Mouse (Mus musculus) liver, embryonic 15.5 days (tissue): ENCODE data around the gene Ccdc78. TPM values are rescaled to one million over a fixed set of nuclear protein-coding genes. Genes with fewer than 3 reads are reported as not detected.
A peak's percentile ranks its signal among the peaks of the same experiment; 100 is the strongest.

Experiments used
- ATAC-seq: fragments of 200-750 bp; cut with Nextera tagmentation; 2 replicates; pipeline ENCODE4 v1.8.0; 2017; ENCODE audit warnings: moderate number of reproducible peaks, mild to moderate bottlenecking, moderate library complexity; ENCODE audit not compliant: insufficient read depth
- H3K27ac ChIP-seq: fragments of 300-500 bp; sonication (generic); replicated peaks from 2 replicates; pipeline ENCODE4 v1.5.1; 2015; ENCODE audit warnings: mild to moderate bottlenecking, inconsistent platforms
- H3K27me3 ChIP-seq: fragments of 300-500 bp; sonication (generic); 2 replicates; pipeline ENCODE4 v1.6.1; 2015; ENCODE audit warnings: mild to moderate bottlenecking, inconsistent platforms
- H3K36me3 ChIP-seq: fragments of 300-500 bp; sonication (generic); replicated peaks from 2 replicates; pipeline ENCODE4 v1.6.1; 2015; ENCODE audit warnings: moderate library complexity, mild to moderate bottlenecking, inconsistent platforms
- H3K4me1 ChIP-seq: fragments of 300-500 bp; sonication (generic); replicated peaks from 2 replicates; pipeline ENCODE4 v1.6.1; 2015; ENCODE audit warnings: inconsistent platforms
- H3K4me2 ChIP-seq: fragments of 300-500 bp; sonication (generic); 2 replicates; pipeline ENCODE4 v1.6.1; 2015; ENCODE audit warnings: moderate library complexity, mild to moderate bottlenecking, inconsistent platforms
- H3K4me3 ChIP-seq: fragments of 300-500 bp; sonication (generic); replicated peaks from 2 replicates; pipeline ENCODE4 v1.5.1; 2015; ENCODE audit warnings: mild to moderate bottlenecking, inconsistent platforms
- H3K9ac ChIP-seq: fragments of 300-500 bp; sonication (generic); 2 replicates; pipeline ENCODE4 v1.6.1; 2015; ENCODE audit warnings: moderate library complexity, mild to moderate bottlenecking, inconsistent platforms
- H3K9me3 ChIP-seq: fragments of 300-500 bp; sonication (generic); replicated peaks from 2 replicates; pipeline ENCODE4 v1.6.1; 2016; ENCODE audit warnings: inconsistent platforms
- WGBS: fragments of 180-500 bp; shearing (Covaris S2); methylation state at CpG from one replicate; pipeline ENCODE4 v1.1.7; 2015; ENCODE audit warnings: mixed read lengths; ENCODE audit not compliant: insufficient replicate concordance; 5-methylcytosine and 5-hydroxymethylcytosine counted together
- microRNA-seq: library from miRNA; unstranded; fragments of <30 nt; microRNA quantifications from one replicate; pipeline ENCODE4, GENCODE M21; 2016
- polyA plus RNA-seq: library from polyadenylated mRNA; unstranded; fragments of >200 nt; fragmentation: Nextera tagmentation; extraction: Ambion mirVana; gene quantifications from 2 replicates; pipeline ENCODE4 v1.2.1, GENCODE M21; 2015

Gene Ccdc78
- polyA plus RNA-seq, 1 experiment from 2014 or later, result 0.03 TPM

GRCm38 (mm10) chr17:25835301-25835700, 48.9 kb downstream of the Ccdc78 start:
- H3K4me2 ChIP-seq, result peak overlapping the region; percentile 92
- no peak overlapping the region for H3K27ac ChIP-seq
- no peak overlapping the region; the same call in 1 of the 2 replicates for H3K4me3 ChIP-seq
- H3K27me3 ChIP-seq, result no peaks in the 10 kb centered on the region
- H3K9me3 ChIP-seq, result no peaks in the 10 kb centered on the region
- H3K9ac ChIP-seq, result no peak overlapping the region
- no peak for ATAC-seq
- 88% methylated on average over 7 of the region's 7 CpGs for WGBS
- H3K4me1 ChIP-seq, result peaks cover 89% of the 10 kb centered on the region
- H3K36me3 ChIP-seq, result peaks cover 49% of the 10 kb centered on the region

- Histone ChIP-seq H3K27ac (no peak overlapping the region), H3K36me3 (peaks cover 49% of the 10 kb centered on the region), H3K4me2 (no peak overlapping the region), H3K4me3 (no peak overlapping the region), H3K9ac (no peak overlapping the region), H3K4me1 (peaks cover 87% of the 10 kb centered on the region), H3K27me3 (no peaks in the 10 kb centered on the region), H3K9me3 (no peaks in the 10 kb centered on the region)
- ATAC-seq, result no peak
- WGBS, result 89% methylated on average over 16 of the region's 16 CpGs
Observed at GRCm38 (mm10) chr17:25835816-25836215, 49.4 kb downstream of the Ccdc78 start.

- H3K4me2 ChIP-seq, result peak overlapping the region; percentile 75
- no peaks in the 10 kb centered on the region for H3K9me3 ChIP-seq
- WGBS, result 29% methylated on average over 23 of the region's 23 CpGs
- H3K27me3 ChIP-seq, result no peaks in the 10 kb centered on the region
- peak overlapping the region; percentile 30; the same call in 1 of the 2 replicates for H3K9ac ChIP-seq
- H3K4me3 ChIP-seq, result peak overlapping the region; percentile 37
- H3K36me3 ChIP-seq, result peaks cover 49% of the 10 kb centered on the region
- peaks cover 82% of the 10 kb centered on the region for H3K4me1 ChIP-seq
- H3K27ac ChIP-seq, result no peak overlapping the region
- no peak for ATAC-seq
Observed at GRCm38 (mm10) chr17:25836397-25837075, 50.2 kb downstream of the Ccdc78 start.

DNA sequence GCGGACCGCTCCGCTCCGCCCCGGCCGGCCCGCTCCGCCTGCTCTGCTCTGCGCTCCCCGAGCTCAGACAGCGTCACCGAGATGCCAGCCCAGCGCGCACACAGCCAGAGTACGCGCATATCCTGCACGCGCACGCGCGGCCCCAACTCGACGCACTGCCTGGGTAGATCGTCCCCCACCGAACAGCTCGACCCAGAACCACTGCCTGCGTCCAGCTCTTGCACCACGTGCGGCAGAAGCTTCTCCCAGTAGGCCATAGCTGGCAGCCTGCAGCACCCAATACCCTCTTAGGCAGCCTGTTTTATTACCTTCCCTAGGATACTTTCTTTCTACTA, 50.7 kb downstream of the Ccdc78 start, which contains the start of gene Rhbdl1:
Gene Rhbdl1 (minus strand): TSS at position 220 of the 335 bp plus-strand sequence.
- Histone ChIP-seq H3K27me3 (no peaks in the 10 kb centered on the region), H3K9ac (peak within 1 kb of the TSS; percentile 30; the same call in 1 of the 2 replicates), H3K27ac (no peak within 1 kb of the TSS), H3K4me2 (peak within 1 kb of the TSS; percentile 75), H3K4me3 (peak within 1 kb of the TSS; percentile 37), H3K36me3 (peaks cover 51% of the 10 kb centered on the region), H3K4me1 (peaks cover 81% of the 10 kb centered on the region), H3K9me3 (no peaks in the 10 kb centered on the region)
- 6% methylated on average over 29 of the region's 29 CpGs for WGBS
- no peak for ATAC-seq

- Histone ChIP-seq H3K4me2 (peak overlapping the region; percentile 75; the same call in 1 of the 2 replicates), H3K27ac (no peak overlapping the region), H3K9me3 (no peaks in the 10 kb centered on the region), H3K4me1 (peaks cover 82% of the 10 kb centered on the region), H3K36me3 (peaks cover 56% of the 10 kb centered on the region), H3K4me3 (no peak overlapping the region), H3K9ac (no peak overlapping the region), H3K27me3 (no peaks in the 10 kb centered on the region)
- 48% methylated on average over 3 of the region's 3 CpGs for WGBS
- no peak for ATAC-seq
Observed at GRCm38 (mm10) chr17:25837533-25837932, 51.2 kb downstream of the Ccdc78 start.

DNA sequence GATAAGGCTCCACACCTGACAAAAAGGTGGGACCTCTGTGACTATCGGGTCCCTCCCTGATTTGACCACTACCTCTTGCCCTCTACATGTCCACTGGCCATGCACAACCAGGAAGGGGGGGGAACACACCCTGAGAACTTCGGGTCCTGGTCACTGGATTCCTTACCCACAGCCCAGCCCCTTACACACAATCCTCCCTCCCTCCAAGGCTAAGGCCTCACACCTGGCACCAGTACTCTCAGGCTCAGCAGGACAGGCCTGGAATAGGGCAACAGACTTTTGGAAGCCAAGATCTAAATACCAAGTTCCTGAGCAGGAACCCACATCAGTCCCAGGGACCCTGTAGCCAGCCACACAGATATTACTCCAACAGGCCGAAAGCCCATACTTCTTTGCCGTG, 52.5 kb downstream of the Ccdc78 start:
- 68% methylated on average over 4 of the region's 4 CpGs for WGBS
- H3K9ac ChIP-seq, result no peak overlapping the region

GRCm38 (mm10) chr17:25839455-25840235, 53.3 kb downstream of the Ccdc78 start:
- peaks cover 64% of the 10 kb centered on the region for H3K36me3 ChIP-seq
- H3K9ac ChIP-seq, result no peak overlapping the region
- ATAC-seq, result peak; percentile 27; the same call in 1 of the 2 replicates
- no peaks in the 10 kb centered on the region for H3K27me3 ChIP-seq
- no peak overlapping the region for H3K4me2 ChIP-seq
- no peak overlapping the region for H3K4me3 ChIP-seq
- peak overlapping the region; percentile 61 for H3K27ac ChIP-seq
- 77% methylated on average over 14 of the region's 14 CpGs for WGBS
- H3K9me3 ChIP-seq, result no peaks in the 10 kb centered on the region
- peaks cover 82% of the 10 kb centered on the region for H3K4me1 ChIP-seq

More for the DNA sequence above, 52.5 kb downstream of the Ccdc78 start:
- peak overlapping the region; percentile 61; the same call in 1 of the 2 replicates for H3K27ac ChIP-seq
- no peaks in the 10 kb centered on the region for H3K27me3 ChIP-seq
- H3K9me3 ChIP-seq, result no peaks in the 10 kb centered on the region
- H3K4me3 ChIP-seq, result no peak overlapping the region
- no peak overlapping the region for H3K4me2 ChIP-seq
- peaks cover 86% of the 10 kb centered on the region for H3K4me1 ChIP-seq
- ATAC-seq, result no peak
- H3K36me3 ChIP-seq, result peaks cover 64% of the 10 kb centered on the region

Small RNA genes within 50 kb of the gene (microRNA-seq; reads per million reads assigned to microRNA genes)
- gene Gm25083, result not detected
- 0.76 reads per million for gene Mir3082
- 1.3 reads per million for gene Mir6966

Other genes with a start within 250 kb of the Ccdc78 start
- 0.21 and 0.43 TPM in 2 replicates for gene Sox8, start 215.9 kb upstream of the Ccdc78 start, polyA plus RNA-seq
- 10.1 and 13.0 TPM in 2 replicates for gene Lmf1, start 207.5 kb upstream of the Ccdc78 start, polyA plus RNA-seq
- gene Gng13, start 69.4 kb upstream of the Ccdc78 start, polyA plus RNA-seq, result not detected in 2 replicates
- gene Chtf18, start 59.2 kb upstream of the Ccdc78 start, polyA plus RNA-seq, result 21.1 and 24.2 TPM in 2 replicates
- gene Rpusd1, start 58.9 kb upstream of the Ccdc78 start, polyA plus RNA-seq, result 6.4 and 6.6 TPM in 2 replicates
- gene Mslnl, start 50.5 kb upstream of the Ccdc78 start, polyA plus RNA-seq, result not detected in 2 replicates
- gene Msln, start 32.2 kb upstream of the Ccdc78 start, polyA plus RNA-seq, result 2.5 and 2.7 TPM in 2 replicates
- 13.2 and 14.8 TPM in 2 replicates for gene Narfl, start 12.8 kb upstream of the Ccdc78 start, polyA plus RNA-seq
- 5.6 and 7.4 TPM in 2 replicates for gene Haghl, start 907 bp upstream of the Ccdc78 start, polyA plus RNA-seq
- 54.9 and 59.6 TPM in 2 replicates for gene Fam173a, start 6.3 kb downstream of the Ccdc78 start, polyA plus RNA-seq
- gene AC134908.4, start 9.1 kb downstream of the Ccdc78 start, polyA plus RNA-seq, result not detected in 2 replicates
- gene Metrn, start 10.6 kb downstream of the Ccdc78 start, polyA plus RNA-seq, result 15.5 and 18.2 TPM in 2 replicates
- gene Fbxl16, start 22.5 kb downstream of the Ccdc78 start, polyA plus RNA-seq, result 0.07 and 0.12 TPM in 2 replicates
- gene Wdr24, start 37.0 kb downstream of the Ccdc78 start, polyA plus RNA-seq, result 11.7 and 13.0 TPM in 2 replicates
- 19.6 and 25.2 TPM in 2 replicates for gene Jmjd8, start 42.3 kb downstream of the Ccdc78 start, polyA plus RNA-seq
- gene Stub1, start 46.8 kb downstream of the Ccdc78 start, polyA plus RNA-seq, result 114 and 130 TPM in 2 replicates
- gene Rhbdl1, start 50.7 kb downstream of the Ccdc78 start, polyA plus RNA-seq, result 0.25 and 0.48 TPM in 2 replicates
- gene Gm20683, start 55.2 kb downstream of the Ccdc78 start, polyA plus RNA-seq, result 0.46 and 0.52 TPM in 2 replicates
- gene Rhot2, start 58.3 kb downstream of the Ccdc78 start, polyA plus RNA-seq, result 10.8 and 12.6 TPM in 2 replicates
- 8.1 and 9.3 TPM in 2 replicates for gene Wdr90, start 74.9 kb downstream of the Ccdc78 start, polyA plus RNA-seq
- gene Mcrip2, start 82.2 kb downstream of the Ccdc78 start, polyA plus RNA-seq, result 37.3 and 39.3 TPM in 2 replicates
- 46.4 and 49.4 TPM in 2 replicates for gene Mettl26, start 88.5 kb downstream of the Ccdc78 start, polyA plus RNA-seq
- gene Wfikkn1, start 94.3 kb downstream of the Ccdc78 start, polyA plus RNA-seq, result 0.35 and 0.59 TPM in 2 replicates
- 6.6 and 8.4 TPM in 2 replicates for gene Rab40c, start 133.1 kb downstream of the Ccdc78 start, polyA plus RNA-seq
- 156 and 174 TPM in 2 replicates for gene Pigq, start 158.4 kb downstream of the Ccdc78 start, polyA plus RNA-seq
- 6.1 and 6.7 TPM in 2 replicates for gene Nhlrc4, start 158.4 kb downstream of the Ccdc78 start, polyA plus RNA-seq
- 0.23 and 0.37 TPM in 2 replicates for gene A930017K11Rik, start 166.0 kb downstream of the Ccdc78 start, polyA plus RNA-seq
- gene Capn15, start 199.2 kb downstream of the Ccdc78 start, polyA plus RNA-seq, result 9.7 and 11.4 TPM in 2 replicates